Mouse (Mus musculus) thymus, postnatal 4 days (tissue): ENCODE data around the gene Tap2.
A peak's percentile ranks its signal among the peaks of the same experiment; 100 is the strongest.
"Not testable (repeated sequence)": the region's sequence is repeated elsewhere in the genome, so short reads cannot be mapped to it uniquely, and the experiment has no call there.

Source experiments
- DNase-seq: peaks from one replicate; pipeline ENCODE4 v3.0.0; 2021

The Tap2 gene

GRCm38 (mm10) chr17:34217216-34217928 is 14.0 kb downstream of the Tap2 start:
- peak; percentile 12 for DNase-seq

- DNase-seq = peak; percentile 17
Observed at GRCm38 (mm10) chr17:34217986-34218385, 14.7 kb downstream of the Tap2 start.

- peak; percentile 40 for DNase-seq
Observed at GRCm38 (mm10) chr17:34218675-34219074, 15.3 kb downstream of the Tap2 start.

GRCm38 (mm10) chr17:34219096-34219495 is 15.8 kb downstream of the Tap2 start:
- peak; percentile 93 for DNase-seq

GRCm38 (mm10) chr17:34219801-34220200 is 16.5 kb downstream of the Tap2 start:
- not testable (repeated sequence) for DNase-seq

GRCm38 (mm10) chr17:34220401-34220800 is 17.1 kb downstream of the Tap2 start:
- not testable (repeated sequence) for DNase-seq

GRCm38 (mm10) chr17:34224816-34225215 is 21.5 kb downstream of the Tap2 start:
- peak; percentile 4 for DNase-seq

GRCm38 (mm10) chr17:34225426-34225825 is 22.1 kb downstream of the Tap2 start:
- peak; percentile 8 for DNase-seq

GRCm38 (mm10) chr17:34225911-34226310 is 22.6 kb downstream of the Tap2 start:
- peak; percentile 18 for DNase-seq

GRCm38 (mm10) chr17:34230971-34231370 is 27.6 kb downstream of the Tap2 start:
- DNase-seq = peak; percentile 1

- DNase-seq = peak; percentile 0
Observed at GRCm38 (mm10) chr17:34232021-34232420, 28.7 kb downstream of the Tap2 start.

- peak; percentile 92 for DNase-seq
Observed at GRCm38 (mm10) chr17:34234926-34235325, 31.6 kb downstream of the Tap2 start.

- DNase-seq = peak; percentile 5
Observed at GRCm38 (mm10) chr17:34236691-34237090, 33.4 kb downstream of the Tap2 start.

GRCm38 (mm10) chr17:34237741-34238140 is 34.4 kb downstream of the Tap2 start:
- DNase-seq = peak; percentile 4

GRCm38 (mm10) chr17:34238706-34239105 is 35.4 kb downstream of the Tap2 start, which contains the start of gene H2-Ob:
TSS of gene H2-Ob (plus strand) at chr17:34238903.
- peak; percentile 60 for DNase-seq

GRCm38 (mm10) chr17:34239601-34240041 is 36.3 kb downstream of the Tap2 start:
- DNase-seq = no peak

- peak; percentile 6 for DNase-seq
Observed at GRCm38 (mm10) chr17:34240366-34240765, 37.0 kb downstream of the Tap2 start.

- peak; percentile 6 for DNase-seq
Observed at GRCm38 (mm10) chr17:34240916-34241315, 37.6 kb downstream of the Tap2 start.

GRCm38 (mm10) chr17:34244656-34245055 is 41.3 kb downstream of the Tap2 start:
- peak; percentile 1 for DNase-seq

- no peak for DNase-seq
Observed at GRCm38 (mm10) chr17:34247047-34247446, 43.7 kb downstream of the Tap2 start.

GRCm38 (mm10) chr17:34248764-34249163 is 45.4 kb downstream of the Tap2 start:
- peak; percentile 3 for DNase-seq

GRCm38 (mm10) chr17:34249361-34249760 is 46.0 kb downstream of the Tap2 start:
- no peak for DNase-seq

- peak; percentile 65 for DNase-seq
Observed at GRCm38 (mm10) chr17:34249878-34250277, 46.6 kb downstream of the Tap2 start.

GRCm38 (mm10) chr17:34251666-34252065 is 48.3 kb downstream of the Tap2 start:
- DNase-seq = peak; percentile 26

- no peak for DNase-seq
Observed at GRCm38 (mm10) chr17:34256501-34256900, 53.2 kb downstream of the Tap2 start.
